Mouse (Mus musculus) cerebellum, adult 18-20 months (tissue): ENCODE data around the gene Tstd3.

Experiments
- DNase-seq, 2 experiments: peaks; one replicate each; pipeline ENCODE4 v3.0.0; 2021

The Tstd3 gene

DNA sequence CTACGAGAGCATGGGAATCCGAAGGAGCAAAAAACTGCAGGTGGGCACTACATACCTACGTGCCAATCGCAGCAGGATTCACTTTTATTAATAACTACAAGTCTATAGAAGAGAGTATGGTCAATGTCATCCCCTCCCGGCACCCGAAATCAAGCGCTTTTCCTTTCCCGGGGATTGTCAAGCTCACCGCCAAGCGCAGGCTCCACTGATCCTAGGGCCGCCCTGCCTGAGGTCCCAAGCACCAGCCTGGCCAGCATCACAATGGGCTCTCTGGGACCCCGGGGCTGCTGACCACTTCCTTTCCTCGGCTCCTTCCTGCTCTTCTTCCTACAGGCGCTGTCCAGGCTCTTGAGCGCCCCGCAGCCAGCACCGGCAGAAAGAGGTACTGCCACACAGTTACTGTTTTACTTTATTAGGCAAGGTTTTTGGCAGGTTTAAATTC is at the start of gene Tstd3, which contains the start of gene Usp45:
Tstd3 (minus strand) TSS at position 350 of the 442 bp plus-strand sequence.
Usp45 (plus strand) TSS at position 294 of the 442 bp plus-strand sequence.
- peak; percentile 88 for DNase-seq

DNA sequence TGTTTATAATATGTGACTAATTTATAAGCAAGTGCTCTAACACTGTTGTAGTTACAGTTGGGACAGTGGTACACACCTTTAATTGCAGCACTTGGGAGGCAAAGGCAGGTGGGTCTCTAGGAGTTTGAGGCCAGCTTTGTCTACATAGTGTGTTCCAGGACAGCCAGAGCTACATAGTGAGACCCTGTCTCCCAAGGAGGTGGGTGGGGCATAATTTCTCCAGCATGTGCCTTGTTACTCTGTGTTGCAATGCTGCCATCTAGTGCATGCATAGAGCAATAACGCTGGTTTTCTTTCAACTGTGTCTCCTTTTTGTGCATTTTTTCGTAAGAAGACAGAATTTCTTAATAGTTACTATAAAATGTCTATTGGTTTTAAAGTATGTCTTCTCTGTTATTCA is 47.0 kb upstream of the Tstd3 start:
- DNase-seq = peak; percentile 28 to 42

DNA sequence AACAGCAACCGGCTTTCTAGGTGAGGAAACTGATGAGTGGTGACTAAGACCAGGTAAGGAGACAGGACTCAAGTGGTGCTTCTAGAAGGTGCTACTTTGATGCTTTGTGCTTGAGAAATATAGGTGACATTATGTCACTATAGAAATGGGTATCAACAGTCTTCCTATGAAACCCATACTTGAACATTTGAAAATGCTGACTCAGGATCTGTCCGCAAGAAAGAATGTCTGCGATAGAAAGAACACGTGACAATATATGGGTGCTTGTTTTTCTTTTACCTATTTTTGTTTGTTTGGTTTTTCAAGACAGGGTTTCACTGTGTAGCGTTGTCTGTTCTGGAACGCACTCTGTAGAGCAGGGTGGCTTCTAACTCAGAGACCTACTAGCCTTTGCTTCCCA is 45.6 kb upstream of the Tstd3 start:
- no peak for DNase-seq

DNA sequence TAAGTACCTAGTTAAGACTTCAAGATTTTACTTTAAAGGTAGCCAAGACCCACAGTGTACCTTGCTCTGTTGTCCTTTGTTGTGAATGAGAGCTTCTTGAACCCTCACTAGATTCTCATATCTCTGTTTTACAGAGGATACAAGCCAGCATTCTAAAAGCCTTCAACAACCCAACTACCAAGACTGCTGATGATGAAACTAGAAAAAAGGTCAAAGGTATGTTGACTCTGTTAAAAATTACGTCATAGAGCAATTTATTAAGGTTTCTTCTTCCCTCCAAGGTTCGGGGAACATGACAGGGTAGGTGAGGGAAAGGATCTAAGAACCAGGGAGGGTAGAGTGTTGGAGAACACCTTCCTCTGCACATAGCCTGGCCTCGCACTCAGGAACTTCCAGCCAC is 43.6 kb upstream of the Tstd3 start:
- DNase-seq = no peak

DNA sequence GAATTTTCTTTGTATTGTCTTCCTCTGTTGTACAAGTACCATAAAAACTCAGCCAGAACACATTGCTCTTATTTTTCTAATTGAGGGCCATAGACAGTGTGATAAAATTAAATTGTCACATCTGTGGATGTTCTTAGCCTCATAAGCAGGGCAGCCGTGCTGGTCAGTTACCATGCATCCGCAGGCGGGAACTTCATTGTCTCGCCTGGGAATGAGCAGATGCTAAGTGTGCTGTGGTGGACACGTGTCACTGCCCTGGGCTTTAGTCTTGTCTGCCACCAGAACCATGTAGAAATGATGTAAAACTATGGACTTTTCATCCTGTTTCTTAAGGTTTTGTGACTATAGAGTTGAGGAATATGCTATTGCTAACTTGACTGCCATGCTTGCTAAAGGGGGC is 40.2 kb upstream of the Tstd3 start:
- DNase-seq = no peak

DNA sequence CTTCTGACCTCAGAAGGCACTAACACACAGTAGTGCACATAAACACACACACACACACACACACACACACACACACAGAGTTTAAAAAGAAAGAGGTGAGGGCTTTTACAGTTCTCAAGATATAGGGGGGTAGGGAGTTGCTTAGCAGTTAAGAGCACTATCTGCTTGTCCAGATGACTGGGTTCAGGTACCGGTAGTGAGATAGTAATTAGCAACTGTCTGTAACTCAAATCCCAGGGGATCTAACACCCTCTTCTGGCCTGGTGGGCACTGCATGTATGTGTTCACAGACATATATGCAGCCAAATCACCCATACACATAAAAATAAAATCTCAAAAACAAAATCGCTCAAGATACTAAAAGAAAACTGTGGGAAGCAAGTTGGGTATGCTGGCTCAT is 34.6 kb upstream of the Tstd3 start:
- no peak for DNase-seq

DNA sequence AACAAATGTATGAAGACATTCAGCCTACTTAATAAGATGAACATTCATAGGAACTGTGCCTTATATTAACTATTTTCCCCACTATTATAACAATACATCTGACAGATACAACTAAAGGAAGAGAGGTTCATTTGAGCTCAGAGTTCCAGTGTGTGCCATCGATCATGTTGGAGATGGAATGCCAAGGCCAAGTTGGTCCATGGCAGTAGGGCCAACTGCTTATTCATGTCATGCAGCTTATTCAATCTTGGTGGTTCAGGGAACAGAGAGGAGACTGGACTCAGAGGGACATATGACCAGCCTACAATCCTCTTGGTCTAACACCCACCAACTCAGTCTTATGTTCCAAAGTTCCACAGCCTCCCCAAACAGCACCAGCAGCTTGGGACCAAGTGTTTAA is 34.0 kb upstream of the Tstd3 start:
- DNase-seq = no peak

DNA sequence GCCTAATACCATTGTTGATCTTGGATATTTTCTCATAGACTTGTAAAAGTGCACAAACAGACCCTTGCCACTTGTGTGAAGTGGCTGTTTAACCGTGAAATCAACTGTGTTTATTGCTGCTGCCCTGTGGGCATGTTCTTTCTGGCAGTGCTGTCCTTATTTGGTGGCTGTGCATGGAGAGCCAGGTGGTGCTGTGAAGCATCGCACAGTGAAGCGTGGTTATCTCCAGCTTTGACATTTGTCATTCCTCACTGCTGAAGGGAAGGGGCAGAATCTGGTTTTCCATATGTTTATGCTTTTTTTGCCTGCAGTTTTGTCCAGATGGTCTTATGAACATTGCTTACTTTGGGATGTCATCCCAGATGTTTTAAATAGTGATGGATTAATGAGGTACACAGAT is 26.6 kb upstream of the Tstd3 start:
- peak in 1 of 2 experiments; percentile 13 for DNase-seq

DNA sequence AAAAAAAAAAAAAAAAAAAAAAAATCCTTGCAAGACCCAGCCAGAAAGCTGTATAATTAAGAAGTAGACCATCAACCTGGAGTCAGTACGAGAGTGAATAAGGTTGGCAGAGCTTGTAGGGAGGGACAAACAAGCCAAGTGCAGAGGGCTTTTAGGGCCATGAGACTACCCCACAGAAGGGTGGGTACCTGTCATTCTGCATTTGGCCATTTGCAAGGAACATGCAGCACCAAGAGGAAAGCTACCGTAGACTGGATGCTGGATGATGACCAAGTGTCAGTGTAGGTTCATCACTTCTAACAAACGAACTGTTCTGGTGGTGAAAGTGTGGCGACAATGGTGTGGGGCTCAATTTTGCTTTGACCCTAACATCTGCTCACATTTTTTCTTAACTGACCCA is 22.8 kb upstream of the Tstd3 start:
- no peak for DNase-seq

DNA sequence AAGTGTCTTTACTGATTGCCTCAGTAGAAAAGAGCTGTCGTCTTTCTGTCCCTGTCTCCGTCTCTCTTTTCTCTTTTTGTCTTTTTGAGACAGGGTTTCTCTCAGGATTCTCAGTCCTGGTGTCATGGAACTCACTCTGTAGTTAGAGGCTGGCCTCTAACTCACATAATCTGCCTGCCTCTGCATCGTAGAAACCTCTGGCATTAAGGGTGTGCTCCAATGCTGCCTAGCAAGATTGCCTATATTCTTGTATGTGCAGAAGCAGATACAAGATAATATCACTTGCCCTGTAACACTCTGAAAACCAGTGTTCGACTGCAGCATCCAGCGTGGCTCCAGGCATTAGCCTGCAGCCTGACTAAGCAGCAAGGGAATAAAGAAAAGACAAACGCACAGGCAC is 21.9 kb upstream of the Tstd3 start:
- DNase-seq = no peak

DNA sequence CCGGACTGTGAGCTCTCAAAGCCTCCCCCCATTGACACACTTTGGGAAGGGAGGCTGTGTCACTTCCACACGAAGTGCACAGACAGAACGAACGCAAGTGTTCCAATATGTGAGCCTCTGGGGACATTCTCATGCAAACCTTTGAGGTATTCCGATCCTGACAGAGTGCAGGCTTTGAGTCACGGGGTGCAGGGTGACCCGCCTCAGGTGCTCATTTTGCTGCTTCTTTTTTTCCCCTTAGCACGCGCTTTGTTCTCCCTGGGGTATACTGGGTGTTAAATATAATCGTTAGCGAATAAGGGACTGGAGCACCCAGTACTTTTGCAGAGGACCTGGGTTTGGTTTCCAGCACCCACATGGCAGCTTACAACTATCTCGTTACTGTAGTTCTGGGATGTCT is 19.3 kb upstream of the Tstd3 start:
- DNase-seq = no peak

DNA sequence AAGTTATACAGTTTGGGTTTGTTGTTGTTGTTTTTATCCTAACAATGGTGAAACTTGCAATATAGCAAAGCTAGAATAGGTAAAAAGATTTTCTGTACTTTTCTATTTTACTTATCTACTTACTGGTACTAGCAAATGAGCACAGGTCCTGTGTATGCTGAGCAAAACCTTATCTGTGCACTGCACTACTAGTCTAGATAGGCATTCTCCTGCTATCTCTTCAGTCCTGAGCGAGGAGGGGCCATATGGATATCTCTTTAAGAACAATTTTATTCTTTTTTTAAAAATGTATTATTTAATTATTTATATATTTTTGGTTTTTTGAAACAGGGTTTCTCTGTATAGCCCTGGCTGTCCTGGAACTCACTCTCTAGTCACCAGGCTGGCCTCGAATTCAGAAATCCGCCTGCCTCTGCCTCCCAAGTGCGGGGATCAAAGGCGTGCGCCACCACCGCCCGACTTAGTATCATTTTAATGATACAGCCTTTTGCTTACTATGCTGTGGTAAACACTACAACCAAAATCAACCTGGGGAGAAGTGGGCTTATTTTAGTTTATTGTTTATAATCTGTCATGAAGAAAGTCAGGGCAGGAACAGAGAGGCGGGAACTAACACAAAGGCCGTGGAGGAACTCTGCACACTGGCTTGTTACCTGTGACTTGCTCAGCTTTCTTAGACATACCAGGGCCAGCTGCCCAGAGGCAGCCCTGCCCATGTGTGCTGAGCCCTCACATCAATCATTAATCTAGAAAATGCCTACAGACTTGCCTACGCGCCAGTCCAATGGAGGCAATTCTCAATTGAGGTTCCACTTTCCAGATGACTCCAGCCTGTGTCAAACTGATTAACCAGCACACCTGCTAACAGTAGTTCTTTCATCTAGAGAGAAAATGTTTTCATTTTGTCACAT is 14.1 kb upstream of the Tstd3 start:
- DNase-seq = no peak

DNA sequence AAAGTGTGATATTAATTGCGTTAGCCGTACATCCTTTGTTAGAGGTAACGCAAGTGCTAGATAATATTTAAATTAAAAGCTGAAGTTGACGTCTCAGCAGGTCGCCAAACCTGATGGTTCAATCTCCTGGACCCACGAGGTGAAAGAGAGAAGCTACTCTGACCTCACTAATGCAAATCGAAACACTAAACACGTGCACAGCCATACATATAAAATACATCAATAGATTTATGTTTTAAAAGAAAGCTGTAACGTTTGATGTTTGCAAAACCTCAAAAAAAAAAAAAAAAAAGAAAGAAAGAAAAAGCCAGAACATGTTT is 9.9 kb upstream of the Tstd3 start:
- no peak for DNase-seq

DNA sequence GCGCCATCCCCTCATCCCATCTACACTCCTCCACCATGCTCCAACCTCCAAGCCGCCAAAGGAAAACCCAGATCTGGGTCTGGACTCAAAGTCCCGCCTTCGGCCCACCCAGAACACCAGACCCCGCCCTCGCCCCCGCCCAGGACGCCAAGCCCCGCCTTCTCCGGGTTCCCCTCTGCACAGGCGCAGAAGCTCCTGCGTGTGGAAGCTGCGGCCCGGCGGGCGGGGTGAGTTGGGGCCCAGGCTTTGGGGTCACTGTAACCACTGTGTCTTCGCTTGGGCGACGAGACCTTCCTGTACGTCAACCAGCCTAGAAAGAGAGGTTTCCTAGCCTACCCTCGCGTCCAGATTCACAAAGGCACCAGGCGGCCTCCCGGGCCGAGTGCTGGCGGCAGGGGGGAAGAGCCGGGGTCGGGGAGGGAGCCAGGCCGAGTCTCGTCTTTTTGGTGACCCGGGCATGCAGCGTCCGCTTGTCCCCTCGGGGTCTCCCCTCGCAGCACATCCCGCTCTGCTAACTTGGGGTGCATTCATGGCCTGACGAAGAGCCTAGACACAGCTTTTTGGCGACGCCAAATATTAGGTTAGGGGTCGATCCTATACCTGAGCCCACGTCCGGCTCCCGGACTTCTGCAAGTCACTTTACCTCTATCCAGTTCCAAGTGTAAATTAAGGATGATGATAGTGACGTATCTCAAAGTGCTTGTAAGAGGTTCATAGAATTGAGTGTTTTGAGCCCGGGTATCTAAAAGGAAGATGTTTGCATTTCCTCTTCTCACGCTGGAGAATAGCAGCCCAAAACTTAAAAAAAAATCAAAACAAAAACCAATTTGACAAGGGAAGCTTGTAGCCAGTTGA is 9.3 kb upstream of the Tstd3 start:
- peak; percentile 93 to 94 for DNase-seq

DNA sequence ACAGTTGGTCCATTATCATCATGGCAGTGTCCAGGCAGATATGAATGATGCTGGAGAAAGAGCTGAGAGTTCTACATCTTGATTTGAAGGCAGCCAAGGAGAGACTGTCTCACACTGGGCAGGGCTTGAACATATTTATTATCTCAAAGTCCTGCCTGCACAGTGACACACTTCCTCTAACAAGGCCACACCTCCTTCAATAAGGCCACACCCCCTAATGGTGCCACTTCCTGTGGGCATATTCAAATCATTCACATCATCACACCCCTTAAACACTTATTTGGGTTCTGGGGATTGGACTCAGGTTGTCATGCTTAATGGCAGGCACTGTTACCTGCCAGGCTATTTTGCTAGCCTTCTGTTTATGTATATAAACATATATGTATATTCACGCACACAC is 5.3 kb upstream of the Tstd3 start:
- DNase-seq = no peak

DNA sequence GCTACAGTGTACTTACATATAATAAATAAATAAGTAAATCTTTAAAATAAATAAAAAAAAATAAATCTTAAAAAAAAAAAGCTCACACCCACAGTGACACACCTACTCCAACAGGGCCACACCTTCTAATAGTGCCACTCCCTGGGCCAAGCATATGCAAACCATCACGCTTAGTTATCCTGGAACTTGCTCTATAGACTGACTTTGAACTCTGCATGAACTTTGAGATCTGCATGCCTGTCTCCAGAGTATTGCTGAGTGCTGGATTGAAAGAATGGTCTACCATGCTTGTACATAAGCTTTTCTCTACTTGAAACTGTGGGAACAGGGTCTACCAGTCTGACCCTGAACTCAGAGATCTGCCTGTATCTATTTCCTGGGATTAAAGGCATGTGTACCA is 4.1 kb upstream of the Tstd3 start:
- no peak for DNase-seq

DNA sequence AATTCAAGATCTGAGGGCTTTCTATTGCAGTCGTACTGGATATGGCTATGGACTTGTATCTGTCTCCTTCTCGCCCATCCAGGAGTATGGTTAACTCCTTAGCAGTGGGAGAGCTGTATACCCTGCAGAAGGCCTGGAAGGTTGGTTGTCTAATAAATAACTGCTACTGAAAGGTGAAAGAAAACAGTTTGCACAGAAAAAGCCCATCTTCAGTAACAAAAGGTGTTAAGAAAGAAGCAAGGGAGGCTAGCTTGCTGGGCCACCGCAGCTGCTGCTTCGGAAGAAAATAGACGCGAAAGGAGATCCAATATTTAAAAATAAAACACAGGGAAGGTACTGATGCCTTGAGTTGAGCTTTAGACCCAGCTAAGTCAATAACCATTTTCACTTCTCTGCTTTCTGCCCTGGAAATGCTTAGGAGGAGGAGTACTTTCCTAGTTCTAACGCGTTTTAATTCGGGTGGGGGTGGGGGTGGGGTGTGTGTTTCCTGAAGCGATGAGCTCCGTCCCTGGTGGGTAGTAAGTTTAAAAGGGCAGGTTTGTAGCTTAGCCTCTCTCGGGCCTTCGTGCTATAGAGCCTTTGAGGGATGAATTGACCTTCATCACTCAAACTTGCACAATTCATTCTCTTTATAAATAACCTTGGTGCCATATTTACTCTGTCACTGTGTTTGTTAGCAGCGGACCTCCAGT is 695 bp downstream of the Tstd3 start:
- DNase-seq = peak in 1 of 2 experiments; percentile 32

DNA sequence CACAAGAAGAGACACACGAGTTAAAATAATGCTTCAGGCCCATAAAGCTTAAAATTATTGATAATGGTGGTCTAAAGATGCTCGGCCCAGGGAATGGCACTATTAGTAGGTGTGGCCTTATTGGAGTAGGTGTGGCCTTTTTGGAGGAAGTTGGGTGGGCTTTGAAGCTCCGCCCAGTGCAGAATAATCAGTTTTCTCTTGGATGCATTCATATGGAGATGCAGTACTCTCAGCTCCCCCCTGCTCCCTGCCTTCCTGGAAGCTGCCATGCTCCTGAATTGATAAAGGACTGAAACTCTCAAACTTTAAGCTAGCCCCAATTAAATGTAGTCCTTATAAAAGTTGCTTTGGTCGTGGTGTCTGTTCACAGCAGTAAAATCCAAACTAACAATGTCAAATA is 3.2 kb downstream of the Tstd3 start:
- no peak for DNase-seq

DNA sequence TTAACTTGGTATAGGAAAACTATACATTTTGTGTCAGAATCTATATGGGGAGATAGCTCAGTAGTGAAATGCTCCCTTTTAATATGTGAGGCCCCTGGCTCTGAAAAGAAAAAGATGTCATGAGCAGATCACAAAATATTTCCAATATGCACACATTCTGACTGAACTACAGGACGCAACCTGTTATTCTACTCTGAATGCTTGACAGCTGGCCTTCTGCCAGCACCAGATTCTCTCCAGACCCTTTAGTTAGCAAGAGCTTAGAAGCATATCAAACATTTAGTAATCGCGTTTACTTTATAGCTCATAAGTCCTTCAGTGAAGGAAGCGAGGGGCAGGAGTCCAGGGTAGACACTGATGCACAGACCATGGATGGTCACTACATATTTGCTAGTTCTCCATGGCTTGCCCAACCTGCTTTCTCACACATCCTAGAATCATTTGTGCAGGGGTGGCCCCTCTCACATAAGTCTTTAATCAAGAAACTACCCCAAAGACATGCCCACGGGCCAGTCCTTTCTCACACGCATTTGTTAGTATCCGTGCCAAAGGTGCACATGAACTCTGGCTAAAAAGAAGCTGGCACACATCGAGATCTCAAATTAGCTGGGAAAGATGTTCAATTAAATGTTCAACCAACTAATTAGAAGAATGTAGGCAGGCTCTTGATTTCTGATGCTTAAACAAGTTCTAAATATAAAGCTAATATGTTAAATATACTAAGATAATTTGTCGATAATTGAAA is 5.4 kb downstream of the Tstd3 start:
- DNase-seq = no peak

DNA sequence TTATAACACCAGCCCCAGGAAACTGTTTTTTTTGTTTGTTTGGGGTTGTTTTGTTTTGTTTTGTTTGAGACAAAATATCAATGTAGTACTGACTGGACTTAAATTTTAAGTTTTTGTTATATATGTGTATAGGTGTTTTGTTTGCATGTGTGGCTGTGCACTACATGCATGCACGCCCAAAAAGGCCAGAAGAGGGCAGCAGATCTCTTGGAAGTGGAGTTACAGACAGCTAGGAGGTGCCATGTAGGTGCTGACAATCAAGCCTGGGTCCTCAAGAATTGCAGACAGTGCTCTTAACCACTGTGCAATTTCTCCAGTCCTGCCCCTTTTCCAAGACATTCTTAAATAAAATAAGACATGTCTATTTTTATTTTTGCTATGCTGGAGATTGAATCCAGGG is 8.2 kb downstream of the Tstd3 start:
- no peak for DNase-seq

DNA sequence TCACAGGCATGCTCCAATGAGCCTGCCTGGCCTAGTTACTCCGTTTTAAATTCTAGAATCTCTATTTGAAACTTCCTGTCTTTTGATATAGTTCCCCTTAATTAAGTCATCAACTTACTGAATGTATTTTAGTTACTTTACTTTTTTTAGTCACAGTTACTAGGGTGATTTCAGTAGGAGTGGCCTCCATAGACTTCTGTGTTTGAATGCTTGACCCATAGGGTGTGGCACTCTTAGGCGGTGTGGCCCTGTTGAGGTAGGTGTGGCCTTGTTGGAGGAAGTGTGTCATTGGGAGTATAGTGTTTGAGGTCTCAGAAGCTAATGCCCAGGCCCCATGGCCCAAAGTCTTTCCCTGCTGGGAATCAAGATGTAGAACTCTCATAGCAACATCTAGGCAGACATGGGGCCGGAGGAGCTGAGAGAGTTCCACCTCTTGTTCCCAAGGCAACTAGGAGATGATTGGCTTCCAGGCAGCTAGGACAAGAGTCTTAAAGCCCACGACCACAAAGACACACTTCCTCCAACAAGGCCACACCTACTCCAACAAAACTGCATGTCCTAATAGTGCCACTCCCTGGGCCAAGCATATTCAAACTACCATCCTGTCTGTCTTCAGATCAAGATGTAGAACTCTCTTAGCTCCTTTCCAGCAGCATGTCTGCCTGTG is 11.8 kb downstream of the Tstd3 start:
- DNase-seq = no peak

DNA sequence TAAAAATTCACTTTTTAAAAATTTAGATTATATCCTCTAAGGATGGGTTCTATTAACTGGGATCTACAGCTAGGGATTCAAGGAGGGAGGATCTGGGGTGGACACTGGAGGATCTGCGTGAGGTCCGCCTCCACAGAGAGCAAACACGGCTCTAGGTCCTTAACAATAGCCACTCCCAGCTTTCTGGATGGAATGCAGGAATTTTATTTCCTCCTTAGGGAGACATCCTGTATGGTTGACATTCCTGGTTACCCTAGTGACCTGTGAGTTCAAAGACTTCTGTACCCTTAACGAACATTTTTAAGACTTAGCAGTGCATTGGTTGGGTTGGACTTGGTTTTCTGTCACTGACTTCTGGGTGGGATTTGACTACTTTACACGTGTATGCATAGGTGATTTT is 21.3 kb downstream of the Tstd3 start:
- DNase-seq = no peak
